Mouse (Mus musculus): ENCODE results near the gene Rhd. TPM values are rescaled to one million over a fixed set of nuclear protein-coding genes. Genes with fewer than 3 reads are reported as not detected.
"Not testable (repeated sequence)": the region's sequence is repeated elsewhere in the genome, so short reads cannot be mapped to it uniquely, and the experiment has no call there.

Rhd gene
- polyA plus RNA-seq, 1 experiment from 2014 or later: 587 TPM

DNA sequence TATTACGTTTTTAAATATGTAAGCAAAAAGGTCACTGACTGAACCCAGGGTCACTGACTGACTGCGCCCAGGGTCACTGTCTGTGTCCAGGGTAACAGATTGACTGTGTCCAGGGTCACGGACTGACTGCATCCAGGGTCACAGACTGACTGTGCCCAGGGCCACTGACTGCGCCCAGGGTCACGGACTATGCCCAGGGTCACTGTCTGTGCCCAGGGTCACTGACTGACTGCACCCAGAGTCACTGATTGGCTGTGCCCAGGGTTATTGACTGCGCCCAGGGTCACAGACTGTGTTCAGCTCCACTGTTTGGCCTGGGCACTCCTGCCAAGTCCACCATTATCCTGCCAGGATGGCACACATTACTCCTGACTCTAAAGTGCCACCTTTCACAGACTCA, 32.9 kb downstream of the Rhd start:
- no peak overlapping the region for H3K4me2 ChIP-seq
- 90% methylated on average over 6 of the region's 6 CpGs for WGBS (ENCODE audit: insufficient replicate concordance)
- H3K27me3 ChIP-seq: no peaks in the 10 kb centered on the region
- no peak overlapping the region for H3K9ac ChIP-seq
- ATAC-seq (ENCODE audit: insufficient read depth): no peak
- H3K4me3 ChIP-seq (replicated peaks): no peak overlapping the region
- no peak overlapping the region for H3K27ac ChIP-seq (replicated peaks)
- H3K4me1 ChIP-seq (replicated peaks): no peaks in the 10 kb centered on the region
- peaks cover 100% of the 10 kb centered on the region for H3K36me3 ChIP-seq (replicated peaks)
- no peaks in the 10 kb centered on the region for H3K9me3 ChIP-seq (replicated peaks)

DNA sequence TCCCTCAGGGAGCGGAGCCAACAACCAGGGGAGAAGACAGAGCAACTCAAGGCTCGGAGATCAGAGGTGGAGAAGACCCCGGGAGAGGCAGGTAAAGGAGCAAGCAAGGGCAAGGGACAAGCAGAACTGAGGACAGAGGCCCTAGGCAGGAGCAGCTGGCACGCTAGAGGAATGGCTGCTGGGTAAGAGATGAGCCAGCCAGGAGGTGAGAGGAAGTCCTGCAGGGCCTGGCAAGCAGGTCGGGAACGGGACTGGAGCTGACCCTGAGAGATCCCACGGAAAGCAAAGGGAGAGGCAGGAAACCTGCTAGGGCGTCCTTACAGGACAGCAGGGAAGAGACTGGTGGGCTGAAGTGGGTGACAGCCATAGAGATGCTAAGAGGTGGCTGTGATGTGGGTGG, 36.8 kb downstream of the Rhd start:
- Histone ChIP-seq H3K36me3 (replicated peaks) (peaks cover 100% of the 10 kb centered on the region), H3K4me3 (replicated peaks) (no peak overlapping the region), H3K4me1 (replicated peaks) (no peaks in the 10 kb centered on the region), H3K27ac (replicated peaks) (no peak overlapping the region), H3K27me3 (no peaks in the 10 kb centered on the region), H3K9ac (no peak overlapping the region), H3K9me3 (replicated peaks) (no peaks in the 10 kb centered on the region), H3K4me2 (no peak overlapping the region)
- WGBS (ENCODE audit: insufficient replicate concordance): 89% methylated on average over 8 of the region's 8 CpGs
- no peak for ATAC-seq (ENCODE audit: insufficient read depth)

DNA sequence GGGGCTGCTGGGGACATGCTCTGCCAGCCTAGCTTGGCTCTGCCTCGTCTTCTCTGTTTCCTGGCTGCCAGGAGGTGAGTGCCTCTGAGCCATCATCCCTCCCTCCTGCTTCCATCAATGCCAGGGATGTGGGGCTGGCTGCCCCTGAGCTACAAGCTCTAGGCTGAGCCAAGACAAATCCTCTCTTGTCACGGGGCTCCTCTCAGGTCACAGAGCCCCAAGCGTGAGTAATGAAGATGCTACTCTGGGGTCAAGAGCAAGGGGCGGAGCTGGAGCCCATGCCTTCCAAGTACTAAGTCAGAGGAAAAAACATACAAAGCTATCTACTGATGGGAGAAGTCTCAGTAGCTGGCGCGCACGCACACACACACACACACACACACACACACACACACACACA, 38.7 kb downstream of the Rhd start:
- 84% methylated on average over 7 of the region's 7 CpGs for WGBS (ENCODE audit: insufficient replicate concordance)
- peaks cover 100% of the 10 kb centered on the region for H3K36me3 ChIP-seq (replicated peaks)

DNA sequence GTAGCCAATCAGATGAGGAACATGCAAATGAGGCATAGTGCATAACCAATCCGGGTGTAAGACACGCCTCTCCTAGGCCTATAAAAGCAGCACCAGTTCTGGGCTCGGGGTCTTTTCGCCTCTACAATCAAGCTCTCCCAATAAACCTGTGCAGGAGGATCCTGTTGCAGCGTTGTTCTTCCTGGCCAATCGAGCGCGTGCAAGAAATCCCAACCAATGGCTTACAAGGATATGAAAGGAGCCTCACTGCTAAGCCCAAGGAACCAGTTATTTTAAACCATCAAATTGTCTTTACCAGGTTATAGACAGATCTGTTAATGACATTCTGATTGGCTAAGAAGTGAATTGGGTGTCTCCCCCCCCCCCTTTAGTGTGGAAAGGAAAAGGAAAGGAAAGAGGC, 47.1 kb downstream of the Rhd start:
- H3K9me3 ChIP-seq (replicated peaks); ATAC-seq (ENCODE audit: insufficient read depth); H3K4me2 ChIP-seq; H3K27me3 ChIP-seq; H3K27ac ChIP-seq (replicated peaks); H3K9ac ChIP-seq; H3K4me3 ChIP-seq (replicated peaks): not testable (repeated sequence)
- peaks cover 64% of the 10 kb centered on the region for H3K36me3 ChIP-seq (replicated peaks)
- peaks cover 26% of the 10 kb centered on the region for H3K4me1 ChIP-seq (replicated peaks)
- WGBS (ENCODE audit: insufficient replicate concordance): 94% methylated on average over 7 of the region's 8 CpGs

More for the DNA sequence above, 38.7 kb downstream of the Rhd start:
- H3K4me1 ChIP-seq (replicated peaks): peaks cover 4% of the 10 kb centered on the region; the same call in 1 of the 2 replicates
- H3K27ac ChIP-seq (replicated peaks): no peak overlapping the region
- no peak overlapping the region for H3K4me3 ChIP-seq (replicated peaks)
- H3K27me3 ChIP-seq: no peaks in the 10 kb centered on the region
- no peaks in the 10 kb centered on the region for H3K9me3 ChIP-seq (replicated peaks)
- no peak overlapping the region for H3K9ac ChIP-seq
- no peak overlapping the region for H3K4me2 ChIP-seq
- ATAC-seq (ENCODE audit: insufficient read depth): no peak

DNA sequence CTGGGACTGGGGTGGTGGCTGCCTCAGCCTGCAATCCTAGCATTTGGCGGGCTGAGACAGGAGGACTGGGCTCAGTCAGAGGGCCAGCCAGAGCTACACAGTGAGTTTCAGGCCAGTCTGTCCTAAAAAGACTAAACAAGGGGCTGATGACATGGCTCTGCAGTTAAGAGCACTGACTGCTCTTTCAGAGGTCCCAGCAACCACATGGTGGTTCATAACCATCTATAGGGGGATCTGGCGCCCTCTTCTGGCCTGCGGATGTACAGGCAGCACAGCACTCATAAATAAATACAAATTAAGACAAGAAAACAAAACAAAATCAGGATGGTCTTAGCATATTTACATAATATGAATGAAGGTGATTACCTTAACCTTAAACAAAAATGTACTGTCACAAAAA, 49.1 kb downstream of the Rhd start:
- H3K36me3 ChIP-seq (replicated peaks): peaks cover 44% of the 10 kb centered on the region
- peaks cover 43% of the 10 kb centered on the region for H3K4me1 ChIP-seq (replicated peaks)
- peak overlapping the region; percentile 78 for H3K4me2 ChIP-seq
- no peaks in the 10 kb centered on the region for H3K27me3 ChIP-seq
- ATAC-seq (ENCODE audit: insufficient read depth): no peak
- 26% methylated on average over 3 of the region's 3 CpGs for WGBS (ENCODE audit: insufficient replicate concordance)
- H3K9me3 ChIP-seq (replicated peaks): no peaks in the 10 kb centered on the region
- peak overlapping the region; percentile 100 for H3K27ac ChIP-seq (replicated peaks)
- H3K9ac ChIP-seq: peak overlapping the region; percentile 84; the same call in 1 of the 2 replicates
- H3K4me3 ChIP-seq (replicated peaks): peak overlapping the region; percentile 82

DNA sequence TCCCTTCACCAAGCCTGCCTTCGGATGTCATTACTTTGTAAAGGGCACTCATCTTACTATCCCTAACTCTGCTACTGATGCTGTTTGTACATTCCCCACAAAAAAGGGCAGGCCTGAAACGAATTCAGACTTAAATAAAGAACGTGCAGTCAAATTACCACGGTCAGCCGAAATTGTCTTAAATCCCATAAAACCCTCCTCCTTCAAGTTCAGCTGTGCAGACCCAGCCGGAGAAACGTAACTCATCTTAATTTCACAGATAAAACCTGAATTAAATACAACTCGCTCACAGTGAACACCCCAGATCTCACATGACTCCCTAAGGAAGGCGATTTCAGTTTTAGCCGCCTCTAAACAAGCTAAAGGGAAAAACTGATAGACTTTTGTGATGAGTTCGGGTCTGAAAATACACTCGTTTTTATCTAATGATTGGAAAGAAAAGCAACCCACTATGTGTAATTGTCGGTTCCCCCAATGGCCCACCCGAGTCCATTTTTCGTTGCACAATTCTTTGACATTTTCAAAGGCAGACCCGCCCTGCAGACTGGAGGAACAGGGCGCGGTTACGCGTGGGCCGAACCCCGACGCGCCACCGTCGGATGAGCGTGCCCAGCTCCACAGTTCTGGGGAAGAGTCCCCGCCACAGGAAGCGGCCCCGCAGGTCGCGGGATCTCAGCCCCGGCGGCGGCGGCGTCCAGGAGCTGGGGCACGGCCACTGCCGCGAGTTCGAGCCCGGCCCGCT, 50.0 kb downstream of the Rhd start:
- Histone ChIP-seq H3K9me3 (replicated peaks) (no peaks in the 10 kb centered on the region), H3K4me3 (replicated peaks) (peak overlapping the region; percentile 82), H3K4me1 (replicated peaks) (peaks cover 50% of the 10 kb centered on the region), H3K4me2 (peak overlapping the region; percentile 78), H3K27me3 (no peaks in the 10 kb centered on the region), H3K36me3 (replicated peaks) (peaks cover 35% of the 10 kb centered on the region), H3K9ac (peak overlapping the region; percentile 84), H3K27ac (replicated peaks) (peak overlapping the region; percentile 100)
- peak; percentile 82 for ATAC-seq (ENCODE audit: insufficient read depth)
- under 1% methylated on average over 43 of the region's 43 CpGs for WGBS (ENCODE audit: insufficient replicate concordance)

DNA sequence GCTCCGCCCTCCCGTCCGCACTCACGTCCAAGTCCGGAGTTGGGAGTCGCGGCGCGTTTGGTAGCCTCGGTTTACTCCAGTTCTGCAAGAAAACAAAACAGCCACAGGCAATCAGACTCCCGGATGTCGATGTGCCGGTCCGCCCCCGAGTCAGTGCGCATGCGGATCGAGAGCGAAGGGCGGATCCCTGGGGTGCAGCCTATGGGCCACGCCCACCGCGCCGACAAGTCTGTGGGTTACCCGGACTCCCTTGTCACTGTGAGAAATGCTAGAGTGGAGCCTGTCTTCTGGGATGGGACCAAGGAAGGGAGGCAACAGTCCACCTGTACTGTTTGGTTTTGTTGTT, 50.5 kb downstream of the Rhd start, which contains the start of gene Tmem50a:
TSS of gene Tmem50a (minus strand) at position 161 of the 346 bp plus-strand sequence.
- under 1% methylated on average over 25 of the region's 25 CpGs for WGBS (ENCODE audit: insufficient replicate concordance)
- peaks cover 56% of the 10 kb centered on the region for H3K4me1 ChIP-seq (replicated peaks)
- H3K27ac ChIP-seq (replicated peaks): peak within 1 kb of the TSS; percentile 100

DNA sequence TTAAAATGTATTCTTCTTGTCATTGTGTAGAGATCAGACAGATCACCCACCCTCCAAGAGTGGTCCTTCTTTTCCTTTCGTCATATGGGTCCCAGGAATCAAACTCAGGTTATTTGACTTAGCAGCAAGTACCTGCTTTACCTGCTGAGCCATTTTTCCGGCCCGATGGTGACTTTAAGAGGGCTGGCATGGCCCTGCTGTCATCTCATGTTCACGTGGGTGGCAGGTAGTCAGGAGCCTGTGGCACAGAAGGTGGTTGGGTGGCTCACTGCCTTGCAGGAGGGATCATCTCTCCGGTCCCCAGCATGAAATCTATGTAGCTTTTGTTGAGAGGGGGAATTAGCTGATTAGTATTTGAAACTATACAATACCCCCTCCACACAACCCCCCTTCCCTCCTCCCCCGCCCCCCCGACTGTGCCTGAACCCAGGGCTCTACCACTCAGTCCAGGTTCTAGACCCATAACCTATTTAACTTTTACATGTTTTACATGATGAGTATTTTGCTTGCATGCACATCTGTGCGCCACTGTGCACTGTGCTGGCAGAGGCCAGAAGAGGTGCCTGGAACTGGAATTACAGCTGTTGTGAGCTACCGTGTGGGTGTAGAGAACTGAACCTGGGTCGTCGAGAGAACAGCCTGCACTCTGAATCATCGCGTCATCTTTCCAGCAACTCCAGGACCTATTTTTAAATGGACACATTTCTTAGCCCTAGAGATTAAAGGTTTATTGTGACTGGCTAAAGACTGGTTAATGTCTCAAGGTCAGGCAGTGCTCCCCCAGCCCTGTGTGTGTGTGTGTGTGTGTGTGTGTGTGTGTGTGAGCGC, 51.1 kb downstream of the Rhd start:
- Histone ChIP-seq H3K9me3 (replicated peaks) (no peaks in the 10 kb centered on the region), H3K9ac (peak overlapping the region; percentile 84; the same call in 1 of the 2 replicates), H3K4me3 (replicated peaks) (peak overlapping the region; percentile 82), H3K4me1 (replicated peaks) (peaks cover 62% of the 10 kb centered on the region), H3K27ac (replicated peaks) (peak overlapping the region; percentile 100), H3K36me3 (replicated peaks) (peaks cover 24% of the 10 kb centered on the region), H3K27me3 (no peaks in the 10 kb centered on the region), H3K4me2 (peak overlapping the region; percentile 78)
- no peak for ATAC-seq (ENCODE audit: insufficient read depth)
- 60% methylated on average over 14 of the region's 14 CpGs for WGBS (ENCODE audit: insufficient replicate concordance)

More for the DNA sequence above, 50.5 kb downstream of the Rhd start, which contains the start of gene Tmem50a:
- Histone ChIP-seq H3K36me3 (replicated peaks) (peaks cover 30% of the 10 kb centered on the region), H3K4me2 (peak within 1 kb of the TSS; percentile 78), H3K9me3 (replicated peaks) (no peaks in the 10 kb centered on the region), H3K4me3 (replicated peaks) (peak within 1 kb of the TSS; percentile 82), H3K27me3 (no peaks in the 10 kb centered on the region), H3K9ac (peak within 1 kb of the TSS; percentile 84)
- peak; percentile 91 for ATAC-seq (ENCODE audit: insufficient read depth)

DNA sequence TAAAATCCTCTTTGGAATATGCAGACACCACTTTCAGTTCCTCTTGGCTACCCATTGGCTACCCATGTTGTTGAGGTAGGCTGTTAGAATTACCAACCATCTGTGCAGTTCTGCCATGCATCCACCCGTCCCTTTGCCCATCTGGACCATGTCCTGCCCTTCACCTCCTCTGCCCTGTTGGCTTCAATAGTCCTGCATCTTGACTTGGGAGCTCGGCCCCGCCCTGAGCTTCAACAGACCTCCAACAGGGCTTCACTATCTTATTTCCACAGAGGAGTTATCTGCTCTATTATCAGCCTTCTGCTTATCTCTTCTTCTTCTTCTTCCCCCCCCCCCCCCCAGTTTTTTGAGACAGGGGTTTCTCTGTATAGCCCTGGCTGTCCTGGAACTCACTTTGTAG, 52.9 kb downstream of the Rhd start:
- 0 out of 2 replicates have a peak overlapping the region, but pooled peaks have one; percentile 23 for H3K4me2 ChIP-seq

DNA sequence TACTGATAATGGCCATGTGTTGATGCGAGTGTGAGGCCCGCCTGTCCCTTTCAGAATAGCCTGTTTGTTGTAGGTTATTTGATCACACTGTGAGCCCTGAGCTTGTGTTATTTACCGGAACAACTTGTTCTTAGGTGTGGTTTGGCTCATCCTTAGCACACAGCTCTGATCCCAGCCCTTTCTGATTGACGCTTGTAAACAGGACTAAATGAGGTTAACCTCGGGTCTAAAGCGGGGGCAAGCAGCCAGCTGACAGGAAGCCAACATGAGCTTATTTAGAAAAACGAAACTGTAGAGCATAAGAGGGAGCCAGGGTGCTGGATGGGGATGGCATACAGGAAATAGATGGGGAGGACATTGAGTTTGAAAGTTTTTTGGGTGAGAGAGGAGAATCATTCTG, 54.0 kb downstream of the Rhd start:
- Histone ChIP-seq H3K4me2 (no peak overlapping the region), H3K9me3 (replicated peaks) (no peaks in the 10 kb centered on the region), H3K4me3 (replicated peaks) (no peak overlapping the region), H3K27ac (replicated peaks) (peak overlapping the region; percentile 100), H3K9ac (no peak overlapping the region), H3K36me3 (replicated peaks) (no peaks in the 10 kb centered on the region), H3K4me1 (replicated peaks) (peaks cover 74% of the 10 kb centered on the region), H3K27me3 (no peaks in the 10 kb centered on the region)
- ATAC-seq (ENCODE audit: insufficient read depth): no peak
- WGBS (ENCODE audit: insufficient replicate concordance): 36% methylated on average over 7 of the region's 7 CpGs

More for the DNA sequence above, 52.9 kb downstream of the Rhd start:
- H3K36me3 ChIP-seq (replicated peaks): peaks cover 9% of the 10 kb centered on the region
- H3K9me3 ChIP-seq (replicated peaks): no peaks in the 10 kb centered on the region
- 9% methylated on average over 3 of the region's 3 CpGs for WGBS (ENCODE audit: insufficient replicate concordance)
- no peak overlapping the region for H3K4me3 ChIP-seq (replicated peaks)
- H3K4me1 ChIP-seq (replicated peaks): peaks cover 75% of the 10 kb centered on the region
- no peak overlapping the region for H3K9ac ChIP-seq
- H3K27ac ChIP-seq (replicated peaks): peak overlapping the region; percentile 100
- no peaks in the 10 kb centered on the region for H3K27me3 ChIP-seq
- no peak for ATAC-seq (ENCODE audit: insufficient read depth)
